Mouse (Mus musculus) monocyte, adult 2 months (primary cell): ENCODE measurements around the gene Cga.

Experiments
- DNase-seq, 2 experiments: peaks; one replicate each; pipeline ENCODE4 v3.0.0; 2022; ENCODE audit warnings: low spot score in 2 of 2, low read depth in 1 of 2

Gene Cga

DNA sequence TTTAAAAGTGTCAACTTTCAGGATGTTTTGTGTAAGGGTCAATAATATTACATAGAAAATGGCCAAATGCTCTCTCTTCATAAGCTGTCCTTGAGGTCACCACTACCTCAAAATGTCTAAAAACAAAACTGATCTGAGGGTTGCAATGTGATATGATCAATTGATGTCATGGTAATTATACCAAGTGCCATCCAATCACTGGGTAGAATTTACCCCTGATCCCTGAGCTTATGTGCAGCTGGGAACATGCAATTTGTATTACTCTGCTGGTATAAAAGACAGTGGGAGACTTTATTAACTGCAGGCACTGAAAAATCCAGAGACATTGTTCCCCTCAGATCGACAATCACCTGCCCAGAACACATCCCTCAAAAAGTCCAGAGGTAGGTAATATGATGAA lies at the start of gene Cga:
Gene Cga (plus strand): TSS at position 301 of the 400 bp plus-strand sequence.
- DNase-seq = no peak

DNA sequence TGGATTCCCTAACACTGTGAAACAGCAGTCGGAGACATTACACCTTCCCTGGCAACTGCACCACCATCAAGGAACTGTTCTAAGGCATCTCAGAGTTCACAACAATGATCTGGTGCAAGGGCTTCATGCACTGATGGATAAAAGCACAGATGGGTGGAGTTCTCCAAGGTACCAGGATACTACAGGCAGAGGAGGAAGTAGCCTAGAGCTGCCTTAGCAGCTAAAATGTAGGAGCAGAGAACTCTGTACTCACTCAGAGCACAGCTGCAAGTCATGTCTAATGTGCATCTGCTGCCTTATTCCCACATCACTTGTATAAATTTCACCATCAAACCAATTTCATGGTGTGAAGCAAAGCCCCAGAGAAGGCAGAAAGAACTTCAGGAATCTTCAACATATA lies 49.7 kb upstream of the Cga start:
- no peak for DNase-seq

DNA sequence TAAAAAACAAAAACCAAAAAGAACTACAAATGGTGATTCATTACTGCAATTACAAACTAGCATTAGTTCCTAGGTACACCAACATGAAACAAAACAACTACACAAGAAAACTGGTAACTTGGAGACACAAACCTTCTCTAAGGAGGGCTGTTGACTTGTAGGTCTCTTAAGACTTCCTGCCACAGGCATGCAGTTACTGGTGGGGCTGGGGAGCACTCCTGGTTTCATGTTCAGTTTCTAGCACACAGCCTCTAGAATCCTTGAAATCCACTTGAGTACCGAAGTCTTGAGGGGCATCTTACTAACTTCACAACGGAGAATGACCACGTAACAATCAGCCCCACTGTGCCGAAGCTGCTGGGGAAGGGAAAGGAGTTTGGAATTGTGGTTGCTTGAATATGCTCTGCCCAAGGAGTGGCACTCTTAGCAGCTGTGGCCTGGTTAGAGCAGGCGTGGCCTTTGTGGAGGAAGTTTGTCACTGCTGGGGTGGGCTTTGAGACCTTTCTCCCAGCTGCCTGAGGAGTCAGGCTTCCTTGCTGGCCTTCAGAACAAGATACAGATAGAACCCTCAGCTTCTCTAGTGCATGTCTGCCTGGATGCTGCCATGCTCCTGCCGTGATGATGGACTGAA lies 45.8 kb upstream of the Cga start:
- DNase-seq = no peak

DNA sequence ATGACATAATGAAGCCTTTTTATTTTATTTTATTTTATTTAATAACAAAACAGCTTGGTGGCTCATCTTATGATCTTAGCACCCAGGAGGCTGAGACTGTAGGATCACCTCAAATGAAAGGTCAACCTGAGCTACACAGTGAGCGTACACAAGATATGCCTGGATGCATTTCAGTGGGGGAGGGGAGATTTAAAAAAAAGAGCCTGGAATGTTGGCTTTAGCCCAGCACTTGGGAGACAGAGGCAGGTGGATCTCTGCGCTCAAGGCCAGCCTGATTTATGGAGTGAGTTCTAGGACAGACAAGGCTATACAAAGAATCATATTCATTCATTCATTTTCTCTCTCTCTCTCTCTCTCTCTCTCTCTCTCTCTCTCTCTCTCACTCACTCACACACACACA lies 43.4 kb upstream of the Cga start:
- DNase-seq = no peak

DNA sequence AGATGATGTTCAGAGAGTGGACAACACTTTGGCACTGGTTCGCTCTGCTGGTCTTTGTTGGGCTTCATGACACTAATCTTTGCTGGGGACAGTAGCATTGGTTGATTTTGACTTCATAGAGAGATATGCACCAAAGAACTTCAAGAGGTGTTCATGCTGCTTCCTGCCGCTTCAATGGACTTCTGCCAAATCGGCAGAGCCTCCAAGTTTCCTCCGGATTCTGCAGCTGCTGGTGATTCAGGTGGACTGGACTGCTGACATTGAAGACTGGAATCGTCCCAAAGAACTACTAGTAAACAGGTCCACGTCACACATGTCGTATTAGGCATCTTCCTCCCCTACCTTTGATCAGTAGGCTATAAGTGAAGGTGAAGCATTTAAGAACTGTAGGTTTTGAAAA lies 41.5 kb upstream of the Cga start:
- no peak for DNase-seq

DNA sequence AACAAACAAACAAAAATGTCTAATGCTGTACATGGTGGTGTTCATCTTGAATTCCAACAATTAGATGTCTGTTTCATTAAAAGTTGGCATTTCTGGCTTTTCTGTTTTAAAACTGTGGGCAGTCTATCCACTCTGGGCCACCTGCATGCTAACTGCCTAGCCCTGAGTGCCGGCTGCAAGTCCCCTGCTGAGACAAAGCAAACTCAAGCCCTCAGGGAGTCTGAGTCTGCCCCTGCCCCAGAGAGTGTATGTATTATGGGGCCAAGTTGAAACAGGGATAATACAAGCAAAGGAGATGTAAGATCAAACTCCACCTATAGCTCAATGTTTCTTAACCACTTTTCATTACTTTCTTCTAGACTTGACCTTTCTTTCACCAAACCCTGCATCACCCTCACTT lies 37.6 kb upstream of the Cga start:
- no peak for DNase-seq

DNA sequence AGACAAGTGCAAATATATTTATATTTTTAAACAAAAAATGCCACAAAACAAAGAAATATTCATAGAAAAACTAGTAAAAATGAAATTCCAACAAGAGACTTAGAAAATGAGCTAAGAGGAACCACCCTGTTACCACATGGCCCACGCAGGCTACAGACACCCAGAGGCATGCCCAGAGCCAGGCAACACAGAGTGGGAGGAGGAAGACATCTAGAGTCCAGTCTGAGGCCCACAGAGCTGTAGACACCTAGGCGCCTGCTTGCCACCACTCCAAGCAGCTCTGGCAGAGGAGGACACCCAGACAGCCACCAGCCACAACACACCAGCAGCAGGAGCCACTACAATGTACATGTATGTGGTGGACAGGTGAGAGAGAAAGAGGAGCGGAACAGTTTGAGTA lies 34.7 kb upstream of the Cga start:
- no peak for DNase-seq

DNA sequence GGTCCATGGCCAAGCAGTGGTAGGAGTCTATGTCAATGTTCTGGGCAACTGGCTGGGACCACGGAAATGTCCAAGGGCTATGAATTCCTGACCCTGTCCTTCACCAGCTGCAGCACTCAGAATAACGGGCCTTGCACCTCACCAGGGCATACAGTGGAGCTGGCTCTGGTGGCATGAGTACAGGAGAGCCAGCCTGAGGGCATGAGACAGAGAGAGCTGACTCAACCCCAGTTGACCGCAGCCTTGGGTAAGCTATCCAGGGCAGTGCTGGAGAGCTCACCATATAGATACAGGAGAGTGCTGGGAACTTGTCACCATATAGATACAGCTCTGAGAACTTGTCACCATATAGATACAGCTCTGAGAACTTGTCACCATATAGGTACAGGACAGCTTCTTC lies 34.2 kb upstream of the Cga start:
- no peak for DNase-seq

DNA sequence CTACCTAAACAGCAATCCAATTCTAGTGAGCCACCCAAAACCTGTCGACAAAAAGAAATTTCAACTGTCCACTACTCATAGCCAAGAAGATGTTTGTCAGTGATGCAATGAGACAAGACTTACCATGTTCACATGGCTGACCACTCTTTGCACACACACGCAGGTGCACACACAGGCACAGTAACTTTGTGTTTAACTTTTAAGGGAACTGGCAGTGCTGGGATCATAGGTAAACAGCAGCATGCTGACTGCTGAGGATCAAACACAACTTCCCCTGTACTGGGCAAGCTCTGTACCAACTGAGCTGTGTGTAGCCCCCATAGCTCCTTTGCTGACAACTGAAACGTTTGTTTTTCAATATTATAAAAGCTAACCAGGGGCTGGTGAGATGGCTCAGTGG lies 32.1 kb upstream of the Cga start:
- no peak for DNase-seq

DNA sequence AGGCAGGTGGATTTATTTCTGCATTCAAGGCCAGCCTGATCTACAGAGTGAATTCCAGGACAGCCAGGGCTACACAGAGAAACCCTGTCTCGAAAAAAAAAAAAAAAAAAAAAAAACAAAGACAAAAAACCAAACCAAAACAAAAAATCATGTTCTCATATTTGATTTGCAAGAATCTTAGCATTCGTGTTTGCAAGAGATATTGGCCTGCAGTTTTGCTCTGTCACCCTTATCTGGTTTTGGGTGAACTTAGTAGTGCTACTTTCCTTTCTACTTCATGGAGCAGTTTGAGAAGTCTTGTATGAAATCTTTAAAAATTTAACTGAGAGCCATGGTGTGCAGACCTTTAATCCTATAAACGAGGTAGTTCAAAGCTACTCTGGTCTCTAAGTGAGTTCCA lies 23.8 kb upstream of the Cga start:
- DNase-seq = no peak

DNA sequence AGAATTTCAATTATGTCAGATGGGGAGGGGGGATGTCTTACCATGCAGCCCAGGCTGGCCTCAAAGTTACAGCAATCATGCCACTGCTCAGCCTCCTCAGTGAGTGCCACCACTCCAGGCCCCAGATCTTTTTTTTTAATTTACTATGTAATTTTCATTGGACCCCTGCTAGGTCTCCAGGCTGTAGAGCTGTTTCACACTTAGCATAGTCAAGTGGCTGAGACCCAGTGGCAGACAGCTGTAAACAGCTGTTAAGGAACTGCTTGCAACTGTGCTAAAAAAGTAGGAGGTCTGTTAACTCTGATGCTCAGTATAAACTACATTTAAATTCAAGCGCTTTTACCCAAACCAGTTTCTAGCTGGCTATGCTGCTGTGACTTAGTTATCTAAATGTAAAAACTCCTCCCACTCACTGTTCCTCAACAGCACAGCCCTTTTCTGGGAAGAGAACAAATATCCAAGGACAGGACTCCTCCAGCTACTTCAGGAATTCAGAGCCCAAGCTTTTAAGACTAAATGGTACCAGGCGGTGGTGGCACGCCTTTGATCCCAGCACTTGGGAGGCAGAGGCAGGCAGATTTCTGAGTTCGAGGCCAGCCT lies 20.6 kb upstream of the Cga start:
- DNase-seq = no peak

DNA sequence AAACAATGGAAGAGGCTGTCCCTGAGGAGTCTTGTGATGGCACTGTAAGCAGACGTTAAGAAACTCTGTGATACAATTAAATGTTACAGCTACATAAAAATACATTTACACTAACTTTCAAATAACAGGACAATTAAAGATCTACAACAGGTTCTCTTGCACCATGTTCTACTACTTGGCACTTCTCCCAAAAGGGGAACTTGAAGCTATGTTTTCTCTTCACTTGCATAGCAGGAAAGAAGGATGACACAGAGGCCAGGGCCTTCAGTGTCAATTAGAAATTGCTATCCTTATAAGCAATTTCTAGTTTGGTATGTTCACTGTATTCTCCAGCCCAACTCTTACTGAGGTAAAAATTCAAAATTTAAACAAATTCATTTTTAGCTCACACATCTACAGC lies 19.3 kb upstream of the Cga start:
- no peak for DNase-seq

DNA sequence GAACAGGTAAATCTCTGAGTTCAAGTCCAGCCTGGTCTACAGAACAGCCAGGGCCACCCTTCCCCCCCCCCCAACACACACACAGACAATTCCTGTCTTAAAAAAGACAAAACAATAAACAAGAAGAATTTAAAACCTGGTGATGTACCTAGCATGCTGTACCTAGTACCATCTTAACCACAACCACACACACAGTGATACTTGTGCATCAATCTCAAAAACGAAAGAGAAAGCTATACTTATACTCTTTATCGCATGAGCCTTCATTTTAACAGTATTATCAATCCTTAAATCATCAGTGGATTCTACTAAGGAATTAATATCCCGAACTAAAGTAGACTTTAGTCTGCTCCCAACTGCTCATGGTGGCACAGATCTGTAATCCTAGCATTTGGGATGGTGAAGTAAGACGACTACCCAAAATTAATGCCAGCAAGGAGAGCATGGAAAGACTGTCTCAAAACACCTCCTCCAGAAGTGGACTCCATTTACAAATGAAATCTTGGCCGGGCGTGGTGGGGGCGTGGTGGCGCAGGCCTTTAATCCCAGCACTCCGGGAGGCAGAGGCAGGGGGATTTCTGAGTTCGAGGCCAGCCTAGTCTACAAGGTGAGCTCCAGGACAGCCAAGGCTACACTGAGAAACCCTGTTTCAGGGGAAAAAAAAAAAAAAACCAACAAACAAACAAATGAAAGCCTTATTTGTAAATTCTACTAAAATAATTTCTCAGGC lies 12.5 kb upstream of the Cga start:
- DNase-seq = no peak

DNA sequence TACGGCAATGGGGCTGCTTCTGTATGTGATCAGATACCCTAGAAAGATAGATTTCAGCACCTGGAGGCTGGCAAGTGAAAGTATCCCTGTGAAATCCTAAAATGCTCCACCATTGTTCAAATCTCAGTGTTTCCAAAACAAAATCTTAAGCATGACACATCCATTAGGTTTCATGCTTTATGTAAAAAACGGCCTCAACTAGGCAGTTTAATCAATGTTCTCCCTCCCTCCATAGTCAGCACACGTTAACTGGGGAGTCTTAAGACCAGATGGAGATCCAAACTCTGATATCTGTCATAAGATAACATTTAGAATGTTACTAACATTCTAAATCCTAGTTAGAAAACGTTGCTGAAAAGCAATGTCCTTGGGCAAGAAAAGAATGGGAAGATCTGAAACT lies 11.7 kb upstream of the Cga start:
- DNase-seq = no peak

DNA sequence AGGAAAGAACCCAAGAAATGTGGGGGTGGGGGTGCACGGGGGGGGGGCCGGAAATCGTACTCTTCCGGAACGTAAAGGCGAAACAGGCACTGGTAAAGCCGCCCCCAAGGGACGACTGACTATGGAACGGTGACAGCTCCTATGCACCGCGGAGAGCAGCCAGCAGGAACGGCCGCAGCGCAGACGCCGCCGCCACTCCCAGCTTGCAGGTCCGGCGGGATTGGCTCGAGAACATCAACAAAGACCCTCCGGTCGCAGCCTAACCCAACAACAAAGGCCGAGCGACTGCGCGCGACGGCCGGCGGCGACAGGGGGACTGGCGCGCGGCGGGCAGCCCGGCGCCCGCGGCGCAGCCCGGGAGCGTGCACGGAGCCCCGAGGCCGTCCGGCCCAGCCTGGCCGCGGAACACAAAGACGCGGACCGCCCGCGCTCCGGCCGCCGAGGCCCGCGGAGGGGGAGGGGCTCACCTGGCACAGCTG lies 11.2 kb upstream of the Cga start:
- DNase-seq = no peak

DNA sequence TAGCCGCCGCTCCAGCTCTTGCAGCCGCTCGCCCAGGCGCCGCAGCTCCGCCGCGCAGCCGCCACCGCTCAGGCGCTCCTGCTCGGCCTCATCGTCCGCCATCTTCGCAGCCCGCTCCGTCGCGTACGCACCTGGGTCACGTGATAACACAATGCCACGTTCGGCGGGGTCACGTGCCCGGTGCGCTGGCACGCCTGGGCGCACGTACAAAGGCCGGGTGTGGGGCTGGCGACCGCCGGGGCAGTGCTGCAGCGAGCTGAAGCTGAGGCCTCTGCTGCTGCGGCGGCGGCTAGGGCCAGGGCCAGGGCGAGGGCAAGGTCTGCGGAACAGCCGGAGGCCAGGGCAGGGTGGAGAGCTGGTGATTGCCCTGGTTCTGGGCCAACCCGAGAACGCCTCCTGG lies 10.8 kb upstream of the Cga start, which contains the start of gene Zfp292:
Gene Zfp292 (minus strand): TSS at position 143 of the 400 bp plus-strand sequence.
- peak; percentile 77 to 81 for DNase-seq

DNA sequence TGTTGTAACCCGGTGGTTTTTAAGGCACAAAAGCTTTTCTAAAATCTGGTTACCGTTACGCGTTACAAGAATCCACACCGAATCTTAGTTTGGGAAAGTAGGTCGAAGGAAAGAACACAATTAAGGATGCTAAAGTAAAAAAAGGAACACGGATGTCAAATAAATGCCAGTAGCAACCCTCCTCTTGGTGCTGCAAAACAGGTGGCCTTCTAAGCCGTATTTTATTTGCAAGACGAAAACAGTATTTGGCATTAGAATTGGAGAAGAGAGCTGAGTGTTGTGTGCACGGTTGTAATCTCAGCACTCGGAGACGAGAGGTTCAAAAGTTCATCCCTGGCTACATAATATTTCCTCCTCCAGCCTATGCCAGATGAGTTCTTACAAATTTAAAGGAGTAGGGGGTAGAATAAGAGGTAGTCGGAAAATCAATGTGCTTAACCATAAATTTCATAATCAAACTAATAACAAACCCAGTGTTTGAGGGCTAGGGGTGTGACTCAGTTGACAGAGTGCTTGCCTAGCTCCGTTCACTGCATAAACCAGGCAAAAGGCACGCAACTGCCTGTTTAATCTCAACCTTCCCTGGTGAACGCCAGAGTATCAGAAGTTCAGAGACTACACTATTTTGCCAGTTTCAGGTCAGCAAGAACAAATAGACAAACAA lies 10.1 kb upstream of the Cga start:
- no peak for DNase-seq

DNA sequence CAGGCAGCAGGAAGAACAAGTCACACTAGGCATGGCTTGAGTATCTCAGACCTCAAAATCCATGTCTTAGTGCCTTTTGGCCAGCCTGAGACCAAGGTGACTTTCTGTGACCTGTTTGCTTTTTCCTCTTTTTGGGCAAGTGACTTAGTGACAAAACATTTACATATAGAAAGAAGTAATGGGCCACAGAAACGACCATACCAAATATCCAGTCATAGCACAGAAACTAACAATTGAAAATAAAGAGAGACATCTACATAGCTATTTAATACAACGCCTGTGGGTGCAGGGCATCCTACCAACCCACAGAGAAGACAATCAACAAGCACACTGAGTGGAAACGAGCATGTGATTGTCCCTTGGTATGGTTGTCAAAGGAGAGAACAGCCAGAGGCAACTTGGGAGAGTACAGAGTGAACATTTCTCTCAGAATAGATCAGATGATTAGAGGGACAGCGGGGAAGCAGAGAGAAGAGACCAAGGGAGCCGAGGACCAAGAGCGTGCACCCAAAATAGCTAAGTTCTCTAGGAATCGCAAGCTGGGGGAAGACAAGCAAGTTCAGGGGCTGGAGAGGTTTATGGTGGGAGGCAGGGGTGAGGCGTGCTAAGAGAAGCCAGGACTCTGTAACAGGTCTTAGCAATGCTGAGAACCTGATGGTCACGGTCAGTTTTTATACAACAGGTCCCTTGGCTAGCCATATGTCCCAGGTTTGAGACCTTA lies 7.8 kb upstream of the Cga start:
- DNase-seq = no peak

DNA sequence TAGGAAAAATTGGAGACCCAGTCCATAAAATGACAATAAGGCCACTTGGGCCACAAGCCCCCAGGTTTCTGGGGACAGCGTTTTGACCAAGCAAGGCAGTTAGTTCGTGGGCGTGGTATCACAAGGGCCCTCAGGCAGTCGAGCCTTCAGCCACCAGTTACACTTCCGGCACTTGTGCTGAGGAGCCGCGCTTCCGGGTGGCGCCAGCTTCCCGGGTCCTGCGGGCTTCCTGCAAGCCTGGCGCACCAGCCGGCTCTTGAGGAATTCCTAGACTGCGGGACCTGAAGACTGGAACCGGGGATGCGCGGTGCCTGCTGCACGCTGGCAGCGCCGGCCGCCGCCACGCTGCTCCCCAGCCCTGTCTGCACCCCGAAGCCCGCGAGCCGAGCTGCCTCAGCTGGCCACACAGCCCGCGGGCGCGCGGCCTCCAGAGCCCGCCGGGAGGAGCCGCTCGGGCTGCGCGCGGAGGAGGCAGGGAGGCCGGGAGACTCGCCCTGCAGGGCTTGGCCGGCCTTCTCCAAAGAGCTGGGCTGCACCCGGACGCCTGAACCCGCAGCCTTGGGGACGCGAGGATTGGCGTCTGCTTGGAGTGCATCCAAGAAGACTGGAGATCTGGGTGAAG lies 7.0 kb upstream of the Cga start:
- DNase-seq = peak; percentile 38 to 59

DNA sequence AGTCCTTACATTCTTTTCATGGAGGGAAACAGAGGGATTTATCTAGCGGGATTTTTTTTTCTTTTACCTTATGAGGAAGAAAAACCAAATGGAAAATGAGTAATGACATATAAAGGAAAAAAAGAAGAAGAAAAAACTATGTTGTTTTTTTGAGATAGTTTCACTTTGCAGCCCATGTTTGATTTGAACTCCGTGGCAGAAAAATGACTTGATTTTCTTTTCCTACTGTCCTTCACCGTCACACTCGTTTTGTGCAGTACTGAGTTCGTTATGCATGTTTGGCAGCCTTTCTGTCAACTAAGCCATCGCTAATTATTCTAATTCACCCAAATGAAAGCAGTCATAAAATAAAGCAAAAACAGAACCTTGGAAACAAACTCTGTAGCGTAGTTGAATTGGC lies 6.3 kb upstream of the Cga start:
- no peak for DNase-seq
